Mouse (Mus musculus): Measurements from ENCODE around the gene Bcas1. TPM values are rescaled to one million over a fixed set of nuclear protein-coding genes. Genes with fewer than 3 reads are reported as not detected.

Bcas1 gene
- polyA plus RNA-seq, 1 experiment from 2014 or later = 1.1 TPM

DNA sequence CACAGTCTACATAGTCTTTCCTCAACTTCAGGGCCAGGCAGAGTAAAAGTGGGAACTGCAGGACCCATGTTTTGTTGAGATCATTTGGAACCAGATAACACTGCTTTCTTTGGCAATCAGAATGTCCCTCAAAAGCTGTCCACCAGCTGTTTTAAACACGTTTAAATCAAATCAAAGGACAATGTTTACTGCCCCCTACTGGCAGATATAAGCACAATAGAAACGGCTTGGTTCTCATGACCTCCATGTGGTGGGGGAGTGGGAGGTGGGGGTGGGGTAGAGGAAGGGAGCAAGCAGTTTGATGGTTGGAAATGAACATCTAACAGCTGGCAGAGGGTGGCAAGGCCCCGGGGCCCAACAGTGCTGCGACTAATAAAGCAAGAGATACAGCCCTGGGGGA lies 5.7 kb downstream of the Bcas1 start:
- Histone ChIP-seq H3K4me3 (no peak overlapping the region), H3K27ac (ENCODE audit: poor library complexity, severe bottlenecking) (no peak overlapping the region), H3K9ac (no peak overlapping the region), H3K4me1 (replicated peaks) (no peaks in the 10 kb centered on the region), H3K4me2 (no peak overlapping the region), H3K27me3 (replicated peaks) (peaks cover 14% of the 10 kb centered on the region), H3K36me3 (no peaks in the 10 kb centered on the region), H3K9me3 (replicated peaks) (no peaks in the 10 kb centered on the region)
- no peak for ATAC-seq (ENCODE audit: insufficient number of reproducible peaks, low FRiP score)
- WGBS = 30% methylated on average over 4 of the region's 4 CpGs

DNA sequence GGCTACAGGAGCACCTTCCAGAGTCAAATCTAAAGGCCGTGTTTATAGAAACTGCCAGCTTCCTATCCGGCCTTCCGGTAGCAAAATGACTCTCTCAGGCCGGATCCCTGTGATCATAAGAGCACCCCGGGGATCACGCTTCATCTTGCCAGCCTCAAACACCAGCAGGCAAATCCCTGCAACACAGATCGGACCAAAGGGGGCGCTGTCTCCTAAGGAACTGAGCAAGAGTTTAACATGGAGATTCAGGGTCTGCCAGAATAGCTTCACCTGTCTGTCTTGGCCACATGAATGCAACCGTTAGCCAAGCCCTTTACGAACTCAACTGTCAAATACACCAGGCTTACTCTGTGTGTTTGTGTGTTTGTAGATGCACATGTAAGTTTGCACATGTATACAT lies 8.9 kb downstream of the Bcas1 start:
- ATAC-seq (ENCODE audit: insufficient number of reproducible peaks, low FRiP score) = no peak
- Histone ChIP-seq H3K9ac (no peak overlapping the region), H3K9me3 (replicated peaks) (no peaks in the 10 kb centered on the region), H3K4me1 (replicated peaks) (no peaks in the 10 kb centered on the region), H3K27me3 (replicated peaks) (peaks cover 16% of the 10 kb centered on the region), H3K27ac (ENCODE audit: poor library complexity, severe bottlenecking) (no peak overlapping the region), H3K36me3 (no peaks in the 10 kb centered on the region), H3K4me3 (no peak overlapping the region), H3K4me2 (no peak overlapping the region)
- WGBS = 38% methylated on average over 10 of the region's 10 CpGs

DNA sequence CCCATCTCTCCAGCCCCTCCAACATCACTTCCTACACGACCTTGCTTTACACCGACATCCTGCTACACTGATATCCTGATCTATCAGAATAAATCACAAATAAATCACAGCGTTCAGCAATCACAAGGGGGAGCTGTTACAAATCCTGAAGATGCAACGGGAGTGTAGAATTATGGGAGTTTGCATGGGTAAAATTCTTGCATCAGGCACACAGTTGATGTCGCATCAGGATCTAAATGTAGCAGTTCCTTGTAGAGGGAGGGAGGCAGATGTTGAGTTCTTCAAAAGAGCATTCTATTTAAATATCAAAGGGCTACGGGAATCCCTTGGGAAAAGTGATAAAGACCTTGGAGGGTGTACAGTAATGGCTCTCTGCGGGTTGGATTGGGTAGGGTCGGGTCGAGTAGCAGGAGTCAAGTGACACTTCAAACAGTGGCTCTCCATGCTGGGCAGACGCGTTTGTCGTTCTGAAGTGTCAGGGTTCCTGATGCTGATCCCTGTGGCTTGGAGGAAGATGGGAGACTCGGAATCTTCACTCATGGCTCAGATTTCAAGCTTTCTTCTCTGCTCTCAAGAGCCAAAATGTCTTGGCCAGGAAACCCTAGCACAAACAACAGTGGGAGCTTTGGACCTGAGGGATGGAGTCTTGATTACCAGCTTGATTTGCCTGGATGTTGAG lies 16.0 kb downstream of the Bcas1 start:
- Histone ChIP-seq H3K4me2 (peak overlapping the region; percentile 52), H3K9ac (no peak overlapping the region), H3K4me1 (replicated peaks) (peaks cover 15% of the 10 kb centered on the region; the same call in 1 of the 2 replicates), H3K9me3 (replicated peaks) (no peaks in the 10 kb centered on the region; the same call in 1 of the 2 replicates), H3K27me3 (replicated peaks) (peaks cover 62% of the 10 kb centered on the region), H3K4me3 (peak overlapping the region; percentile 27; the same call in 1 of the 2 replicates), H3K36me3 (no peaks in the 10 kb centered on the region), H3K27ac (ENCODE audit: poor library complexity, severe bottlenecking) (no peak overlapping the region)
- 3% methylated on average over 13 of the region's 13 CpGs for WGBS
- ATAC-seq (ENCODE audit: insufficient number of reproducible peaks, low FRiP score) = no peak

DNA sequence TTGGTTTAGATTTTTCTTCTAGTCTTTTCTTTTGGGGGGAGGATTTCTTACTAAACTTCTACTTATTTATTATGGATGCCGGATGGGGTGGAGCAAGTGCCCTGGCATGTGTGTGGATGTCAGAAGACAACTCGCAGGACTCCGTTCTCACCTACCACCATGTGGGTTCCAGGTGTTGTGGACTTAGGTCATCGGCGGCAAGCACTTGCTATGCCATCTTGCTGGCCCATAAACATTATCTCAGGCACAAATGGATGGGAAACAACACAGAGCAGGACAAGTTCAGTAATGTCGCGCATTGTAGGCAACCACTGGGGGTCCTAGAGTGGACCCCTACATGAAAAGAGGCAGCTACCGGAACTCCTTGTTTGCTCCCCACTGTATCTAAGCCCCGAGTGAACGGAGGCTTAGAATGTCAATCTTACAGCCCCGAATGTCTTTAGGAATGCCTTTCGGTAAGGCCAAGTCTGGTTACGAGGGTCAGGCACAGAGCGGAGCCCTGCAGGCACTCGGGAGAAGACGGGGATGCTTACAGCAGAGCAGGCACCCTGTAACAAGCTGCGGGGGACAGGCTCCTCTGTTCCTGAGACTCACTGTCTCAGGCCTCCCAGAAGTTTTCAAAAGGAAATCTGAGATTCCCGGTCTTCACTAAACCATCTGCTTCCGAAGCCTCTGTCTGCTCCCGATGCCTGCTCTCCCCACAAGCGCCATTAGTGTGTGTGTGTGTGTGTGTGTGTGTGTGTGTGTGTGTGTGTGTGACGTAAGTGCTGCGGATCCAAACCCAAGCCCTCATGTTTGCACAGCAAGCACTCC lies 16.8 kb downstream of the Bcas1 start:
- Histone ChIP-seq H3K9me3 (replicated peaks) (no peaks in the 10 kb centered on the region; the same call in 1 of the 2 replicates), H3K4me2 (peak overlapping the region; percentile 52), H3K4me3 (peak overlapping the region; percentile 27), H3K9ac (no peak overlapping the region), H3K4me1 (replicated peaks) (peaks cover 15% of the 10 kb centered on the region; the same call in 1 of the 2 replicates), H3K36me3 (no peaks in the 10 kb centered on the region), H3K27me3 (replicated peaks) (peaks cover 68% of the 10 kb centered on the region), H3K27ac (ENCODE audit: poor library complexity, severe bottlenecking) (no peak overlapping the region)
- ATAC-seq (ENCODE audit: insufficient number of reproducible peaks, low FRiP score) = no peak
- WGBS = 19% methylated on average over 23 of the region's 23 CpGs

DNA sequence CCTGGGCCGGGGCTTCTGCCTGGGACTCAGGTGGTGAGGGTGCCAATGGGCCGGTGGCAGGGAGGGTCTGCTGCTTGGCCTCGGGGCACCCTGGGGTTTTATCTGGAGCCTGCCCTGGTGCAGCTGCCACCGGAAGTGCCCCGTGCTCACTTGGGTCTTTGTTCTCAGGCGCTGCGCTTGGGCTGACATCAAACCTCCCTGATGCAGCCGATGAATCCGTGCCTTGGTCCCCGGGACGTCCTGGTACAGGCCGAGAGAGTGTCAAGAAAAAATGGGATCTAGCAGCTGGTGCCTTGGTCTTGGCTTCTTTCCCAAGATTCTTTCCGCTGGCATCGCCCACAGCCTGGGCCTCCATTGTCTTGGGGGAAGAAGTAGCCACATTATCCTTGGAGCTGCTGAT lies 21.2 kb downstream of the Bcas1 start:
- WGBS = 61% methylated on average over 14 of the region's 14 CpGs
- H3K4me3 ChIP-seq = no peak overlapping the region
- H3K9me3 ChIP-seq (replicated peaks) = no peaks in the 10 kb centered on the region
- peaks cover 47% of the 10 kb centered on the region for H3K27me3 ChIP-seq (replicated peaks)
- no peak overlapping the region for H3K27ac ChIP-seq (ENCODE audit: poor library complexity, severe bottlenecking)
- no peak for ATAC-seq (ENCODE audit: insufficient number of reproducible peaks, low FRiP score)
- peaks cover 8% of the 10 kb centered on the region; the same call in 1 of the 2 replicates for H3K4me1 ChIP-seq (replicated peaks)
- H3K9ac ChIP-seq = no peak overlapping the region
- H3K36me3 ChIP-seq = no peaks in the 10 kb centered on the region
- H3K4me2 ChIP-seq = no peak overlapping the region; the same call in 1 of the 2 replicates

DNA sequence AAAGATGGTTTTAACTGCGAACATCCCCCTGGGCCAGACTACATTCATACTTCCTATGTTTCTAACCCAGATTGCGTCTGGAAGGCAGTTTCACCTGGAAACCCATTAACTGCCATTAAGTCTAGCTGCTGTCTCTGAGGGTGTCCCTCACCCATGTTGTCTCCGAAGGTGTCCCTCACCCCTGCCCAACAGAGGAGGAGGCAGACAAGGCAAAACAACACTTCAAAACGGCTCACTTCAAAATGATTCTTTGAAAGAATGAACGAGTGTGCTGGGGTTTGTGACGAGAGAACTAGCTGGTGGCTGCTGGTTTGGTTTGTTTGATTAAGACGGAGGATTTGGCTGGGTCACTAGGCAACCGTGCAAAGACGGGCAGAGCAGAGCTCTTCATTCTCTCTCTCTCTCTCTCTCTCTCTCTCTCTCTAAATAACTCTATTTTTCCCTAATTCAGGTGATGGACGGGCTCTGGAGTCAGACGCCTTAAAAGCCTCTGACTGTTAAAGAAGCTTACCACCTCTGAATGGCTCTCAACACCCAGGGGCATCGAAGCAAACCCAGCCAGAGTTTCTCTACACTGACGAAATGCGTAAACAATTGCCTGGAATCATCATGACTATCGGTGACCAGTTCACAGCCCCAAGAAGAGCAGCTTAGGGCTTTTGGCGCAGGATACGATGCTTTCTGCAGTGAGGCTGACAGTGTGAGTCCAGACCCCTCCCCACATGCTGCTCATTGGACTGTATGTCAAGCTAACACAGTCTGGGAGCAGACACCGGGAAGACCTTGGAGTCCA lies 22.7 kb downstream of the Bcas1 start:
- Histone ChIP-seq H3K27me3 (replicated peaks) (peaks cover 37% of the 10 kb centered on the region), H3K9me3 (replicated peaks) (no peaks in the 10 kb centered on the region), H3K9ac (no peak overlapping the region), H3K36me3 (no peaks in the 10 kb centered on the region), H3K4me2 (peak overlapping the region; percentile 17; the same call in 1 of the 2 replicates), H3K4me1 (replicated peaks) (peaks cover 7% of the 10 kb centered on the region), H3K27ac (ENCODE audit: poor library complexity, severe bottlenecking) (no peak overlapping the region), H3K4me3 (no peak overlapping the region)
- no peak for ATAC-seq (ENCODE audit: insufficient number of reproducible peaks, low FRiP score)
- 31% methylated on average over 18 of the region's 18 CpGs for WGBS

DNA sequence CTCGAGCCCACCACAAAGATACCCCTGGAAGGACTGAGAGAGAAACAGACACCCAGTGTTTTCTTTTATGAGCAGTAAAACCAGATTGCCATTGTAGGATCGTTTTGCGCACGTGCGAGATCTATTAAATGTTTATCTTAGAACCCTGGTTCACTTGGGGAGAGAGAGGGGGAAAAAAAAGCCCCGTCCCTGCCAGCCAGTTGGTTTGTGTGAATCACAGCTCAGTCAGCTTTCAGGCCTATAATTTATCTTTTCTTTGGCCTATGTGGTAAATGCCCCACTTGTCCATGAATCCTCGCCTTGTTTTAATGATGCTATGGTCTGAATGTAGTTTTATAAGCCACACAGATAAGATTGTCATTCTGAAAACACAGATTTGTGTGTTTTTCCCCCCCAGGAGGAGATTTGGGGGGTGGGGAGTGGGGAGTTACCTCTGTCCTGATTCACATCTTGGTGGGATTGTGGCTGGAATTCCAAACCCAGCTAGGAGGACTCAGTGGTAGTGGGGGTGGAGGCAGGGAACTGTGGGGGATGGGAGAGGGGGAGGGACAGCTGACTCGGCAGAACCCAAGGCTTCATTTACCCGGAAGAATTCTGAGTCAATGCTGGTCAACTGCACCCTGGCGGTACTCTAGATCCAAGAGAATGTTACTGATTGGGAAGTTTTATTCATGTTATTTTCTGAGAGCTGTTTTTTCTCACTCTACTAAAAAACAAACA lies 23.8 kb downstream of the Bcas1 start:
- ATAC-seq (ENCODE audit: insufficient number of reproducible peaks, low FRiP score) = no peak
- Histone ChIP-seq H3K36me3 (no peaks in the 10 kb centered on the region), H3K27ac (ENCODE audit: poor library complexity, severe bottlenecking) (no peak overlapping the region)

DNA sequence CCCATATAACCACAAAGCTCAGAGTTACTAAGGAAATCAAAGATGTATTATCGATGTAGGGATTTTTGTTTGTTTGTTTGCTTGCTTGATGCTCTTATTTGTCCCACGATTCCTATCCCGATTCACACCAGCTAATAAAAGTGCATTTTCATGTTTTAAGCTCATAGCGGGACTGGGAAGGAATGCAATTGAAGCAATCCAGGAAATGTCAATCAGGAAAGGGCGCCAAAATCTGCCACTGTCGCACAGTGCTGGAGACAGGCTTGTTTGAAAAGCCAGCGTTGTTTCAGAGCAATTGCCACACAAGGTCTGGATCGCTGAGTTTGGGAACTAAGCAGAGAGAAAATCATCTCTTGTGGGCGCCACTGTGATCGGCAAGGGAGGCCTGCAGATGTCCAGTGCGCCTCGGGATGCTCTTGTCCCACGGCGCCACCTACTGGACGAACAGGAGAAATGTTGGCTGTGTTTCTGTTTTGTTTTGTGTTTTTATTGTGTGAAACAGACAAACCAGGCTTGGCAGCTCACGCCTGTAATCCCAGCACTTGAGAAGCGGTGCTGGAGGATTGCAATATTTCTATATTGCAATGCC lies 26.3 kb downstream of the Bcas1 start:
- peaks cover 6% of the 10 kb centered on the region; the same call in 1 of the 2 replicates for H3K27me3 ChIP-seq (replicated peaks)
- H3K36me3 ChIP-seq = no peaks in the 10 kb centered on the region
- no peak overlapping the region for H3K27ac ChIP-seq (ENCODE audit: poor library complexity, severe bottlenecking)
- H3K4me2 ChIP-seq = peak overlapping the region; percentile 78
- H3K9ac ChIP-seq = peak overlapping the region; percentile 44
- H3K4me3 ChIP-seq = peak overlapping the region; percentile 43
- no peak for ATAC-seq (ENCODE audit: insufficient number of reproducible peaks, low FRiP score)
- H3K4me1 ChIP-seq (replicated peaks) = peaks cover 7% of the 10 kb centered on the region
- 1% methylated on average over 17 of the region's 17 CpGs for WGBS
- no peaks in the 10 kb centered on the region for H3K9me3 ChIP-seq (replicated peaks)

More for the DNA sequence above, 23.8 kb downstream of the Bcas1 start:
- Histone ChIP-seq H3K4me2 (no peak overlapping the region), H3K9me3 (replicated peaks) (no peaks in the 10 kb centered on the region), H3K4me1 (replicated peaks) (peaks cover 7% of the 10 kb centered on the region), H3K4me3 (no peak overlapping the region), H3K27me3 (replicated peaks) (peaks cover 28% of the 10 kb centered on the region), H3K9ac (no peak overlapping the region)
- 36% methylated on average over 10 of the region's 10 CpGs for WGBS

DNA sequence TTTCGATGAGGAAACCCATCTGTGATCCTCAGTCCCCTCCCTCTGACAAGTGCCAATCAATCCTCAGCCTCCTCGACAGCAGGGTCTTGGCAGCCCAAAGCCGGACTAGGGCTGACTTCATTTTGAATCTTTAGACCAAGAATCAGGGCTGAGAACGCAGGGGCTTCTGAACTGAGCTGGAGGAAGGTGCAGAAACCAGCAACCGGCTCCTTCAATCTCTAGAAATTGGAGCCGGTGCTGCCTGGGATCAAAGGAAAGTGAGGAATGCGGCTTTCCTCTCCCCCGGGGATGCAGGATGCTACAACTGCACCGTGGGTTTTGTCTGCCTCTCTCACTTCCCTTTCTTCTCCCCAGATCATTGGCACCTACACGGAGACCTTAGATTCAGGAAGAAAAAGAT lies 27.0 kb downstream of the Bcas1 start:
- no peaks in the 10 kb centered on the region; the same call in 1 of the 2 replicates for H3K27me3 ChIP-seq (replicated peaks)
- H3K4me2 ChIP-seq = peak overlapping the region; percentile 78
- H3K9ac ChIP-seq = peak overlapping the region; percentile 44; the same call in 1 of the 2 replicates
- H3K9me3 ChIP-seq (replicated peaks) = no peaks in the 10 kb centered on the region
- peaks cover 7% of the 10 kb centered on the region for H3K4me1 ChIP-seq (replicated peaks)
- ATAC-seq (ENCODE audit: insufficient number of reproducible peaks, low FRiP score) = no peak
- peak overlapping the region; percentile 43 for H3K4me3 ChIP-seq
- H3K27ac ChIP-seq (ENCODE audit: poor library complexity, severe bottlenecking) = no peak overlapping the region
- WGBS = 2% methylated on average over 10 of the region's 10 CpGs
- no peaks in the 10 kb centered on the region for H3K36me3 ChIP-seq

DNA sequence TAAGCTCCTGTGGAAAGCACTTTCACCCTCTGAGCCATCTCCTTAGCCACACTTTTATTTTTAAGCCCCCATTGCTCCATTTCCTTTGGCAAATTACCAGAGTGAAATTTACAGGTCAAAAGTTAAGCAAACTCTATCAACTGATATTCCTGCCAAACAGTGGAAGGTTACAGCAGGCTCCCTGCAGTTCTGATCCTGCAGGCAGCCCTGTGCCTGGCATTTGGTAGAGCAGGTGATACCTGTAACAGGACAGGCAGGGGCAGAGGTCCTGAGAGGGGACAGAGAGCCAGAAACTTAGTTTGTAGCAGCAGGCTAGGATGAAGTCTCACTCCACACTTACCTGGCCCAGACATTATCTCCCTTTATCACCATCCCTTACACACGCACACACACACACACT lies 35.7 kb downstream of the Bcas1 start:
- H3K27ac ChIP-seq (ENCODE audit: poor library complexity, severe bottlenecking) = no peak overlapping the region
- H3K36me3 ChIP-seq = no peaks in the 10 kb centered on the region
- no peak overlapping the region for H3K4me3 ChIP-seq
- H3K9me3 ChIP-seq (replicated peaks) = 0 out of 2 replicates have a peak, but pooled peaks cover 3% of the 10 kb centered on the region
- no peaks in the 10 kb centered on the region for H3K4me1 ChIP-seq (replicated peaks)
- no peak for ATAC-seq (ENCODE audit: insufficient number of reproducible peaks, low FRiP score)
- H3K9ac ChIP-seq = no peak overlapping the region
- WGBS = 70% methylated on average over 1 of the region's 1 CpGs
- H3K27me3 ChIP-seq (replicated peaks) = no peaks in the 10 kb centered on the region
- H3K4me2 ChIP-seq = no peak overlapping the region

Data from heart, embryonic 12.5 days (tissue).